14 mouse cellular contexts compared by ENCODE assay signal in the genomic region with DNA sequence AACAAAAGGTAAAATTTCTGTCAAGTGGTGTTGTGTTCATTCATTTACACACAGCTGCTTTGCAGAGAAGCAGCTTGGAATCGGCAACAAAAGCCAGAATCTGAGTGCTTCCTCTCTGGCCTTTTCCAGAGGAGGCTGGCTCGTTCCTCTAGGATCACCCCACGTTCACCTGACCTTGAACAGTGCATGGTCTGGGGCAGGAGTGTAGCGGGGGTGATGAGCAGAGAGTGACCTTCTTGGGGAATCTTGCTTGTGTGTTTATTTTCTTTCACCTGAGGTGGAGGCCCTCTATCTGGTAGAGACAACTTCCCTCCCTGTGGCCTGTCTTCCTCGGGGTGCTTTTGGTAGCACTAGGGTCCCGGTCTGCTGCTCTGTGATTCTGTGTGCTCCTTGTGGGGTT.
DNase-seq lines count a peak whose midpoint lies in the region; ATAC-seq lines count a peak whose summit lies in the region.
"Had no signal": no experiment of that assay in that cellular context is flagged by ENCODE, and none has a peak within 500 bp of the region (broad histone marks: within the 10 kb centered on the region; RNA-seq: fewer than 3 reads in every experiment).

No protein-coding gene starts in this region.

- H3K27me3 ChIP-seq in liver, embryonic 13.5 days: no peaks in the 10 kb centered on the region
- no peaks in the 10 kb centered on the region for H3K27me3 ChIP-seq in forebrain, embryonic 12.5 days
- H3K27me3 ChIP-seq in hindbrain, embryonic 12.5 days: no peaks in the 10 kb centered on the region
- H3K27me3 ChIP-seq in neural tube, embryonic 12.5 days (replicated peaks): no peaks in the 10 kb centered on the region
- H3K27me3 ChIP-seq: CH12.LX; liver, embryonic 15.5 days had no signal

- no peak for DNase-seq in liver, embryonic 13.5 days
- no peak for DNase-seq in liver
- DNase-seq in cerebellum, postnatal 36 days: no peak
- no peak for DNase-seq in kidney, adult 8-10 months
- DNase-seq: adrenal gland, adult 8-10 months; gastrocnemius, adult 2 months; heart, postnatal 14 days; layer of hippocampus, adult 9-11 months; thymus, adult 18-20 months had no signal

- H3K4me2 ChIP-seq in liver, embryonic 13.5 days: no peak overlapping the region
- H3K4me2 ChIP-seq in forebrain, embryonic 12.5 days: no peak overlapping the region
- H3K4me2 ChIP-seq in hindbrain, embryonic 12.5 days (replicated peaks): peak overlapping the region; percentile 24
- 0 out of 2 replicates have a peak overlapping the region, but pooled peaks have one; percentile 2 for H3K4me2 ChIP-seq in neural tube, embryonic 12.5 days (replicated peaks)
- H3K4me2 ChIP-seq: liver, embryonic 15.5 days had no signal

- no peak overlapping the region for H3K4me3 ChIP-seq in liver, embryonic 13.5 days (replicated peaks)
- no peak overlapping the region for H3K4me3 ChIP-seq in forebrain, embryonic 12.5 days (replicated peaks)
- H3K4me3 ChIP-seq in hindbrain, embryonic 12.5 days: no peak overlapping the region
- H3K4me3 ChIP-seq in neural tube, embryonic 12.5 days: no peak overlapping the region
- H3K4me3 ChIP-seq: gastrocnemius, adult 2 months; liver, embryonic 15.5 days had no signal

- peak overlapping the region; percentile 47; the same call in 1 of the 2 replicates for H3K27ac ChIP-seq in liver, embryonic 13.5 days
- peak overlapping the region; percentile 33; the same call in 1 of the 2 replicates for H3K27ac ChIP-seq in forebrain, embryonic 12.5 days
- peak overlapping the region; percentile 44; the same call in 1 of the 2 replicates for H3K27ac ChIP-seq in hindbrain, embryonic 12.5 days
- no peak overlapping the region for H3K27ac ChIP-seq in neural tube, embryonic 12.5 days
- H3K27ac ChIP-seq: gastrocnemius, adult 2 months had no signal

- no peaks in the 10 kb centered on the region for H3K36me3 ChIP-seq in liver, embryonic 13.5 days
- H3K36me3 ChIP-seq in forebrain, embryonic 12.5 days (replicated peaks): no peaks in the 10 kb centered on the region
- H3K36me3 ChIP-seq in hindbrain, embryonic 12.5 days: no peaks in the 10 kb centered on the region
- 0 out of 2 replicates have a peak, but pooled peaks cover 3% of the 10 kb centered on the region for H3K36me3 ChIP-seq in neural tube, embryonic 12.5 days
- H3K36me3 ChIP-seq: liver, embryonic 15.5 days had no signal

- peaks cover 50% of the 10 kb centered on the region for H3K4me1 ChIP-seq in liver, embryonic 13.5 days (replicated peaks)
- H3K4me1 ChIP-seq in forebrain, embryonic 12.5 days: peaks cover 20% of the 10 kb centered on the region
- peaks cover 19% of the 10 kb centered on the region for H3K4me1 ChIP-seq in hindbrain, embryonic 12.5 days
- H3K4me1 ChIP-seq in neural tube, embryonic 12.5 days: peaks cover 15% of the 10 kb centered on the region

- WGBS in liver, embryonic 13.5 days (ENCODE audit: insufficient replicate concordance): 60% methylated on average over 6 of the region's 6 CpGs
- 63% methylated on average over 6 of the region's 6 CpGs for WGBS in forebrain, embryonic 12.5 days
- WGBS in hindbrain, embryonic 12.5 days: 53% methylated on average over 6 of the region's 6 CpGs
- 62% methylated on average over 6 of the region's 6 CpGs for WGBS in neural tube, embryonic 12.5 days

- H3K9ac ChIP-seq in liver, embryonic 13.5 days: no peak overlapping the region
- peak overlapping the region; percentile 18; the same call in 1 of the 2 replicates for H3K9ac ChIP-seq in forebrain, embryonic 12.5 days
- H3K9ac ChIP-seq in hindbrain, embryonic 12.5 days: peak overlapping the region; percentile 13; the same call in 1 of the 2 replicates
- no peak overlapping the region for H3K9ac ChIP-seq in neural tube, embryonic 12.5 days
- H3K9ac ChIP-seq: liver, embryonic 15.5 days had no signal

- no peaks in the 10 kb centered on the region for H3K9me3 ChIP-seq in liver, embryonic 13.5 days (replicated peaks)
- no peaks in the 10 kb centered on the region for H3K9me3 ChIP-seq in forebrain, embryonic 12.5 days
- H3K9me3 ChIP-seq in hindbrain, embryonic 12.5 days (replicated peaks): no peaks in the 10 kb centered on the region
- H3K9me3 ChIP-seq in neural tube, embryonic 12.5 days: no peaks in the 10 kb centered on the region
- H3K9me3 ChIP-seq: liver, embryonic 15.5 days had no signal

- no peak for ATAC-seq in liver, embryonic 13.5 days (ENCODE audit: low read depth)
- no peak for ATAC-seq in forebrain, embryonic 12.5 days (ENCODE audit: low FRiP score)
- ATAC-seq in hindbrain, embryonic 12.5 days (ENCODE audit: low FRiP score): no peak
- no peak for ATAC-seq in neural tube, embryonic 12.5 days (ENCODE audit: low FRiP score, low read depth)

Comparison
In these comparisons a context has a peak if more than half of its experiments do, and no peak if none do; other contexts are left out.
1. H3K4me2 ChIP-seq: peak in hindbrain, embryonic 12.5 days (single experiment) and neural tube, embryonic 12.5 days (single experiment); none in liver, embryonic 13.5 days (single experiment) and forebrain, embryonic 12.5 days (single experiment).
2. H3K9ac ChIP-seq: peak in forebrain, embryonic 12.5 days (single experiment) and hindbrain, embryonic 12.5 days (single experiment); none in liver, embryonic 13.5 days (single experiment) and neural tube, embryonic 12.5 days (single experiment).